Mouse (Mus musculus): Measurements from ENCODE around the gene Fsip1. TPM values are rescaled to one million over a fixed set of nuclear protein-coding genes. Genes with fewer than 3 reads are reported as not detected.
"Not testable (repeated sequence)": the region's sequence is repeated elsewhere in the genome, so short reads cannot be mapped to it uniquely, and the experiment has no call there.

Fsip1 gene
- polyA plus RNA-seq (2012; rRNA removed) = 0.09 and 0.18 TPM in 2 replicates

DNA sequence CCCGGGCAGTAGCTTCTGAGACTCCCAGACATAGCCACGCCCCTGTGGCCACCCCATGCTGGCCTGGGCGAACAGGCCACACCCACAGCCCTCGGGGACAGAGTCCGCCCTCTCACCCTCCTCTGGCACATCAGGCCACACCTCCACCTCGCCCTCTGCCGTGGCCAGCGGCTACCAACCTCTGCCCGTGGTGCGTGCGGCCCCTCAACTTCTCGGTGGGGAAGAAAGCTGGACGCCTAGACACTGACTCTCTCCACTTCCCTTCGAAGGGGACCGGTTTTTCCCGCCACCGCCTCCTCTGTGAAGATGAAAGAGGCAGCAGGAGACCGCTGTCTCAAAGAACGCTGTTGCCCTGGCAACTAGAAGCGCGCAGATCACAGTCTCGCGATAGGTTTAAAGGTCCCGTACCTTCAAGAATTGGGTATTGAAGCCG, at the start of gene Fsip1:
Gene Fsip1, minus strand, starts transcription at position 346 of the 433 bp plus-strand sequence.
- no peak for DNase-seq (ENCODE audit: low read depth)

DNA sequence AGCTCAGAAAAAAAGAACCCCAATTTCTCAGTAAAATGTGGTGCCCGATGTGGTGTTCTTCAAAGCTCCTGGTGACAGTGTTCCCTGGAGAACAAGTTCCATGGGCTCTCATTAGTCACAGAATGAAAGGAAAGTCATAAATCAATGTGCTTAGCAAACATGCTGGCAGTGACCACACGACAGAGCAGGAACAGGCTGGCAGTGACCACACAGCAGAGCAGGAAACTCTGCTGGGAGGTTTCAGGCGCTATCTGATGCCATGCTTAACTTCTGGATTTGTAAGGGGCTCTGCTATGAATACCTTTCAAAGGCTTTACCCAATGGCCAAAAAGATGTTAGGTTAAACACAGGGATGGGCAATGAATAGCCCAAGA, 49.7 kb upstream of the Fsip1 start:
- DNase-seq (ENCODE audit: low read depth) = no peak

DNA sequence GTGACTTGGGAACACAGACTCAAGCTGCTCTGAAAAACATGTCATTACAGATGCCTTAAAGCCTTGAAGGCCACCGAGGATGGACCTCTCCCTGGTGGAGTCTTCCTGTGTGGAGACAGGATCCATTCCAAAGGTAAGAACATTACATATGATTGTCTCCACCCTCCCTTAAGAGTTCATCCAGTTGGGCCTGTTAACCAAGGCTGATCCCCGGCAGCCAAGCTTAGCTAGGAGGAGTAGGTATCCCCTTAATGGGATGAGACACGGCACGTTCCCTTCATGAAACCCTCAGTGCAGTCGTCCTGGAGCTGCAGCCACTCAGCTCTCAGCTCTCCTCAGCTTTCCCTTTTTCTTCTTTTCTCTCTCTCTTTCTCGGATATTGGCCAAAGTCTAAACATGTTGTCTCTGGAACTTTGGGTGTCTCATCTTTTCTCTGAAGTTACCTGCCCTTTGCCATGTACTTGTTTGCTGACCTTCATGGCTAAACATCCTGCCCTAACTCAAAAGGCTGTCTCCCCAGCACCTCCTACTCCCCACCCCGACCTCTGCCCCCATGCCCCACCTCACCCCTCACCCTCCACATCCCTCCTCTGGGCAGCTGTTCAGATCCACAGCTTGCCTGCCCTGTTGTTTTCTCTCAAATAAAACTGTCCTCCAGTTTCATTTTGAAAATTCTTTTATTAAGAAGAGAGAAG, 49.2 kb upstream of the Fsip1 start:
- DNase-seq (ENCODE audit: low read depth) = no peak

DNA sequence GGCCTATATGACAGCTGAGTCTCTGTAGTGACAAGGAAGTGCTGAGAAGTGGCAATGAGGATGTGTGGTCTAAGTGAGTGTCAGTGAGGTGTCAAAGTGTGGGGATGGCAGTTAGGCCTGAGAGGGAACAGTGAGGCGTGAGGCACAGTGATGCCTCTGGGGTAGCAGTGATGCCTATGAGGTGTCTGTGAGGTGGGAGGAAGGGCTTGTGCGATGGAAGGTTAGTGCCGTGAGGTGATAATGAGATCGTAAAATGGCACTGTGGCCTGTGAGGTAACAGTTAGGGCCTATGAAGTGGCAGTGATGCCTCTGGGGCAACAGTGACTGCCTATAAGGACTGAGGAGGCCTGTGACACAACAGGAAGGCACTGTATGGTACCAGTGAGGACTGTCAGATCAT, 46.7 kb upstream of the Fsip1 start:
- no peak for DNase-seq (ENCODE audit: low read depth)

DNA sequence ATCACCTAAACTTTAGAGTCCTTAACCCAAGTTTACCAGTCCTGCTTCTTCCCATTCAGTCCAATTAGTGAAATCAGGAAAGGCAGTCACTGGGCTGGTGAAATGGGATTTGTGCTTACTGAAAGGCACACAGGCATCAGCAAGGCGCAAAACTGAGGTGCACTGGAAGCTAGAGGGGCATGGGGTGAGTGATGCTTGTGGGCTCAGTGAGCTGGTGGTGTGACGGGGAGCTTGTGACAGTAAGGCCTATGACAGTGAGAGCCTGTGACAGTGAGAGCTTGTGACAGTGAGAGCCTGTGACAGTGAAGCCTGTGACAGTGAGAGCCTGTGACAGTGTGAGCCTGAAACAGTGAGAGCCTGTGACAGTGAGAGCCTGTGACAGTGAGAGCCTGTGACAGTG, 44.9 kb upstream of the Fsip1 start:
- no peak for DNase-seq (ENCODE audit: low read depth)

DNA sequence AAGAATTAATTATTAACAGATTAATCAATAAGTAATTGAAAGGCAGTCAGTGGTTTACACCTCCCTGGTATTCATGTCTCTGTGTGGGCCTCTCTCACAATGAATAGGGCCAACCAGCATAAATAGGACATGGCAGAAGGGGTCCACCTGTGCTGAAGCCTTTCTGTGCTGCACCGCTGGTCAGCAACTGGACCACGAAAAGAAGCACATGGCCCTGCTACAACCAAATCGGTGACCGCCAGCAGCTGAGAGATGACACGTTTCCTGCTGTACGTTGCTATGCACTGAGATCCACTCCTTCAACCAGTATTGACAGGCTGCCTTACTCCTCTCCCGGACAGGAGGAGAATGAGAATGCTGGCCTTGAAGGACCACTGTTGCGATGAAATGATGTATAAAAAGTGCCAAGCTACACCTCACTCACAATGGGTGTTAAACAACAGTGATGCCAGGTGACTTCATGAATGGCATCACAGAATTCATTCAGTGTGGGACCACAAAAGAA, 44.3 kb upstream of the Fsip1 start:
- no peak for DNase-seq (ENCODE audit: low read depth)

DNA sequence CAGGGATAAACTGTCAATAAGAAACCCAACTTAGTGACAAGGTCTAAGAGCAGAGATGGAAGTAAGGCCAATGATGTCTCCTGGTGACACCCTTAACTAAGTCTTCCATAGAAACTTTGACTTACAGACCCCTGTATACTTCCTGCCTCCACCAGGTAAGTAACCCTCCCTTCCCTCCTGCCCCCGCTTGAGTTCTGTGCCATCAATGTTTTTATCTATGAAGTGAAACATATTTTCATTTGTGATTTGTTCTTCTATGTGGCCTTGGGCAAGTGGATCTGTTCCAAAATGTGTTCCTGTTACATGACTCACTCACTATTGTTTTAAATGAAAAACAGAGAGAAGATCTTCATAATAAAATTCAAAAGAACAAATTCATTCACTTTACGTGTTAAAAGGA, 43.2 kb upstream of the Fsip1 start:
- no peak for DNase-seq (ENCODE audit: low read depth)

DNA sequence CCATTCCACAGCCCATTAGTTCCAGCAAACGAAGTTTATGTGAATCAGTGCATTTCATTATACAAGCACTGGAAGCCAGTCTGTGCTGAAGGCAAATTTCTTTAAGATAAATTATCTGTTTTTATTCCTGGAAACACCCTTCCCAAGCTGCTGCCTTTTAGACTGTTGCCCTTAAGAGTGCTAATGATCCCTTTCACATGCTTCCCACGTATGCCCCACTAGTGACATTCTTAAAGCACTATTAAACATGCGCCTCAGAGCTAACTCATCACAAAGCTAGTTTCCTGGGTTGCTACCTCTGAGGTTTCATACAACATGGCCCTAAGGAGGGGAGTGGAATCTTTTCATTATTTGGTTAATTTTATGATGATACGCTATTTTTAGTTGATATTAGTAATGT, 41.8 kb upstream of the Fsip1 start:
- DNase-seq (ENCODE audit: low read depth) = no peak

DNA sequence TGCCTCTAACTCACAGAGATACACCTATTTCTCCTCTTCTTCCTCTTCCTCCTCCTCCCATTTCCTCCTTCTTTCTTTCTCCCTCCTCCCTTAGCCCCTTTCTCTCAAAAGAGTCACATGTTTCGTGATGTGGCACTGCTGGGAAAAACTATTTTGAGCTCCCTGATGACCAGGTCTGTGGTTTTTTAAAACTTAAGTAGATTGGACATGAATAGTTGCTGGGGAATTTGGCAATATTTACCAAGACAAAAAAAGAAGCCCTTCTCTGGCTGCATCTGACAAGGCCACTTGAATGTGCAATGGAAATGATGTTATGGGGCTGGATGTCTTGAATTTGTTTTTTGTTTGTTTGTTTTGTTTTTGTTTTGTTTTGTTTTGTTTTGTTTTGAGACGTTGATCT, 41.2 kb upstream of the Fsip1 start:
- DNase-seq (ENCODE audit: low read depth) = no peak

DNA sequence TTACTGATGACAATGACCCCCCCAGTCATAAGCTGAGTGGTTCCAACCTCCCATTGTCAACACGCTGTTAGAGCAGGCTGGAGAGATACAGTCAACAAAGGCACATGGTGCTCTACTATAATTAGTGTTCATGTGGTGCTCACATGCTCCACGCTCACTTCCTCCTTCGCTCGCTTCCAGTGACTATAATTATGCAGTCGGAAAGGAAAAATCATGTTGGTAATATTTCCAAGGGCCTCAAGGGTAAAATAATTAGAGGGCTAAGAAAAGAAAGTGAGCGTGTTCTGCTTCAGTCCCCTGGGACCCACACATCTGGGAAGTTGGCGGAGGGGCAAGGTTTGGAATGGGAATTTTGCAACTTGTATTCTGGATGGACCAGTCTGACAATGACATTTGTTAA, 38.7 kb upstream of the Fsip1 start:
- DNase-seq (ENCODE audit: low read depth) = no peak

DNA sequence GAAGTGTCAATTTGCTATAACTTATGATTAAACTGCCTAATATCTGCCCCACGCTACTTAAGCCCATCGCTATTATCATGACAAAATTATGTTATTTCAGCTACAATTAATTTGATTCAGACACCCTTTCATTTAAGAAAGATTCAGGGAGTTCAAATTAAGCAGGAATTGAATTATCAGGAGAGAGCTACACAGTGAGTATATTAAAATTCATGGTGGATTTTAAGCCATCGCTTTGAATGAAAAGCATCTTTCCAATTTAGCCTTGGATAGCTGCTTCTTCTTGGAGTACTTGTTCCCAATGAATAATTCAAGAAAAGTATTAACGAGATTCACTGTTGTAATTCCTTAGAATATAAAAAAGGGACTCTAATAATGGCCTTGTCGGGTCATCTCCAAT, 36.8 kb upstream of the Fsip1 start:
- no peak for DNase-seq (ENCODE audit: low read depth)

DNA sequence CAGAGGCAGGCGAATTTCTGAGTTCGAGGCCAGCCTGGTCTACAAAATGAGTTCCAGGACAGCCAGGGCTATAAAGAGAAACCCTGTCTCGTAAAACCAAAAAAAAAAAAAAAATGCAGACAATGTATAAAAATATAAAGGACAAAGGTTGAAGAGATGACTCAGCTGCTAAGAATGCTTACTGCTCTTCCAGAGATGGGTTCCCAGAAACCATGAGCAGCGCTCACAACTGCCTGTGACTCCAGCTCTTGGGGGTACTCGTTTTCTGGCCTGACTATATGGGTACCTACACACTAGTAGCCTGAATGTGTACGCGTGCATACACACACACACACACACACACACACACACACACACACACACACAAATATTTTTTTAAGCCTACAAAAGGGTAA, 32.3 kb upstream of the Fsip1 start:
- not testable (repeated sequence) for DNase-seq (ENCODE audit: low read depth)

DNA sequence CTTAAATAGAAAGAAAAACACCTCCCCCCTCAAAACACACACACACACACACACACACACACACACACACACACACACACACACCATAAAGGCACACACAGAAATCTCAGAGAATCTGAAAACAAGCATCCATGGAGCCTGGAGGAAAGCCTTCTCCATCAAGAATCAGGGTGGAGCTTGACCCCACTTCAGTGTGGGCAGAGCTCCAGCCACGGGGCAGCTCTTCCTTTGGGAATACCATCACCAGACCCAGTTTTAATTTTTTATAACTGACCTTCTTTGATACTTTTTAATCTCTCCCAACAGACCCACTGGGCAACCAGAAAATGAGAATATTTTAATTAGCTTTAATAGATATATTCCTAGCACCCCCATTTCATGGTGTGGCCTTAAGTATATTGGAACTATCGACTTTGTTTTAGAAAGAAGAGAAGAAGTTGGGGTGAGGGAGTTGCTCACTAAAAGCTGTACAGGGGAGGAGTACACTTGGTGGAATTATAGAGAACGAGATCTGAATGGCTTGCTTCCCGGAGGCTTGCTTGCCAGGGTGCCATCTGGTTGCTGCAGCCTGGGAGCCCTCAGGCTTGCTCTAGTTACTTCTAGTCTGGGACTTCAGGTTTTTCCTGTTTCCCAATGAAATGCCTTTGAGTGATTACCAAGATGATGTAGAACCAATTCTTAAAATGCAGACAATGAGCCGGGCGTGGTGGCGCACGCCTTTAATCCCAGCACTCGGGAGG, 31.7 kb upstream of the Fsip1 start:
- no peak for DNase-seq (ENCODE audit: low read depth)

DNA sequence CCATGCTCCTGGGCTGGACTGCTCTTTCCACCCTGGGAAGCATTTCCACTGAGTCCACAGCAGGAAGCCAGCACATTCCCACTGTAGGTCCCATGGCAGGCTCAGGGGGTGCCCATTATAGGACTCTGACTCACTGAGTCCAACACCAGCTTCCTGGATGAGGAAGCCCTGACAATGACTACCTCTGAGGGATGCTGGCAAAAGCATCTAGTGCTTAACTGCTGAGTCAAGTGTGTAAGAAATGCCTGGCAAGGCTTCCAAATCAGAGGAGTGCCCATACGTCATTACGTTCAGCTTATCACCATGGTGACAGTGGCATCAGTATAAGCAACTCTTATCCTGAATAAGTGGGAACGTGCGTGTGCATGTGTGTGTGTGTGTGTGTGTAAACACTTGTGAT, 30.9 kb upstream of the Fsip1 start:
- no peak for DNase-seq (ENCODE audit: low read depth)

DNA sequence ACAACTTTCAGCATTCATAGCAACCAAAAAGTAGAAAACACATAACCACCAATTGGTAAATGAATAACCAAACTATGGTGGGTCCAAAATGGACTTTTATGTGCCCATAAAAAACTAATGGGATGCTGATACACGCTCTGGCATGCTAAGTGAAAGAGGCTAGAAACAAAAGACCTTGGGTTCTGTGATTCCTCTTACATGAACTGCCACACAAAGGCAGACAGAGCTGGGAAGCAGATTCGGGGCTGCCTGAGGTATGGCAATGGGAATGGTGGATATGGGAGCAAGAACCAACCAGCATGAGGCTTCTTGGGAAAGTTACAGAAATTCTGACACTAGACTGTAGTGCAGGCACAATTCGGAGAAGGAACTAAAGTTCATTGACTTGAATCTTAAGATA, 25.7 kb upstream of the Fsip1 start:
- DNase-seq (ENCODE audit: low read depth) = no peak

DNA sequence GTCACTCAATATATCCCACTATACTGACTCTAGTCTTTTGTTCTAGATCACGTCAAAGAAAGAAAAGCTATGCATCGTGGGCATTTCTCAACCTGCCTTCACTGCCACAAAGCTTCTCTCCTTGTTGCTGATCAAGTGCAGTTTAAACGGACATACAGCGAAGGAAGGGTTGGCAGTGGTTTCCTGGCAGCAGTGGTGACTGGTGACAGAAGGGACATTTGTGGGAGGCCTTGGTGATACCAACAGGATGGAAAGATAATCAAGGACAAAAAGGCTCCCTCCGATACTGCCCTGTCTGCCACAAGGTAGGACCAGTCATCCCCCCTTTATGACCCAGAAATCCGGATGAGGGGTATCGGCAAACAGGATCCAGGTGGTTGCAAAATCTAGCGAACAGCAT, 21.5 kb upstream of the Fsip1 start:
- no peak for DNase-seq (ENCODE audit: low read depth)

DNA sequence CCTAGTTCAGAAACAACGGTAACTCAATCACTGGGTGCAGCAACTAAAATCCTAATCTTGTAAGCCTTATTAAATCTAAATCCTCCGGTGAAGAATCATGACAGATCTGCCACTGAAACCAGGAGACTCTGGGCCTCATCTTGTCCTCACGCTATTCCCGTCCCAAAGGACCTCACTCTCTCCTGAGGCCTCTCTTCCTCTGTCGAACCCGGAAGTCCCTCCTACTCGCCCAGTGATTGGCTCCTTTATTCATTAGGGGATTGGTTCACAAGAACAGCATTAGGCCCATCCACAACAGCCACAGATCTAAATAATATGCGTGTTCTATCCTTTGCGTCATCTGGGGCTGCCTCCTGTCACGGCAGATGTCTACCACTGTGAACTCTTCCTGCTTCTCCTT, 14.8 kb upstream of the Fsip1 start:
- DNase-seq (ENCODE audit: low read depth) = no peak

DNA sequence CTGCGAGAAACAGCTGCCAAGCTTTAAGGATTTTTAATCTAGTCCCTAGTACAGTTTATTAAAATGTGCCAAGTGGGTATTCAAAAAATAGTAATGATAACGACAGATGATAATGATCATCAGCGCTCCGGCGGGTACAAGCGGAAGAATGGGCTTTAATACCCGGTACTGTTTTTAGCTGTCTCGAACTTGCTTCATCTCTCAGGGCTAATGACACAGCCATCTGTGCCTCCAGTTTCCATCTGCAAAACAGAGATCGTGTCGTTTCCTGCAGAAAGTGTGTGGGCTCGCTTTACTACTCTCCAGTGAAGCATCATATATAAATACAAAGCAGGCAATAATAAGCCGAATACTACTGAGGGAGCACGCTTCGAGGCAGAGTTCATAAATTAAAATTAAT, 13.4 kb upstream of the Fsip1 start:
- DNase-seq (ENCODE audit: low read depth) = no peak

DNA sequence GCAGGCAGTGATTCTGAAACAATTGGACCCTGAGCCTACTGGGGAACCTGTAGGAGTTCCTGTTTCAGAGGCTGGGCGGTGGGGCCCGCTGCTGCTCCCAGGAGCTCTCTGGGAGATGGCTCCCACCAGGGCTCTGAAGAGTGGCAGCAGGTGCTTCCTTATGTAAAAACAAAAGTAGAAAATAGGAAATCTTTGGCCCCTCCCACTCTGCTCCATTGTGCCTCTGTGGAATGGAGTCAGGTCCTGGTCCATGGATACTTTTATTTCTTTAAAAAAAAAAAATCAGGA, 7.1 kb upstream of the Fsip1 start:
- DNase-seq (ENCODE audit: low read depth) = no peak

DNA sequence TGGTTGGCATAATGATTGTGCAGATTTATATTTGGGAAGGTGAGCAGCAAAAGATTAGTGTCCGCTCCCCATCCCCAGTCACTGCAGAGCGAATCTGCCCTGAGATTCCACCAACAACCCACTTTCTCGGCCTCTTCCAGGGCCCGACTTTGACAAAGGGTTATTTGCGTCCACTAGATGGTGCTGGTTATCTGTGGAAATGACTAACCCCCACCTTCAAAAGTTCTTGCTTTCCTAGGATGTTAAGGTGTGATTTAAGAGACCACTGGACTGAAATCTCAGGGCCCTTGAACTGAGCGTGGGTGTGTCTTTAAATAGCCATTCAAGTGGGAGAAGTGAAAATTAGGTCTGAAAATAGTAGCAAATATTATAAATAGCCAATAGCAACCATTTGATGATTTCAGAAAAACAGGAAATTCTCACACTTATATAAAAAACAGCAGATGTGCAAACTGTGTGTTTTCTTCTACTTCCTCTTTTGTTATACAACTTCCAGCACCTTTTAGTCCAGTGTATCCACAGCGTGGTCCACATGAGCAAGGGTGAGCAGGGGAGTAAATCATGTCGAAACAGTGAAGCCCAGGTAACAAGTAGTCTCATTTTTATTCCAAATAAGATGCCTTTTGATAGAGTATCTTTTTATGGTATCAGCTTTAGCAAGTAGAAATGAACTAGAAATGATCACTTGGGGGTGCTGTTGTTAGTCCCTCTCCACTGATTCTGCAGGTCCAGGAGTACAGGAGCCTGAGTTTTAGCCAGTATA, 6.6 kb upstream of the Fsip1 start:
- no peak for DNase-seq (ENCODE audit: low read depth)

DNA sequence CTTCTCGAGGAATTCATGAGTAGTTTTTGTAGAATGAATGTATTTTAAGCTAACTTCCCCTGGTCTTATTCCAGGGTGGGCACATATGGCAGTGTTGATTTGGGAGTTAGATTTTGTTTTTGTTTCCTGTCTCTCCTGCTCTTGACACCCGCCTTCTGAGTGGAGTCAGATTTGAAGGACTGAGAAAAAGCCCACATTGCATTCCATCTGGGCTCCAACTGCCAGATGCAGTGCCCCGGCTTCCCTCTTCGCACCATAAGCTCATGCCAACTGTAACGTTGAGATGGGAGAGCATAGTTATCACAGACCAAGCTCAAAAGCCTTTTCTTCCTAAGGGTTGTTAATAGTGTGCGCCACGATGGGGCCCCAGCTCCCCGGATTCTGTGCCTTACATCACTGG, 5.9 kb upstream of the Fsip1 start:
- DNase-seq (ENCODE audit: low read depth) = no peak

DNA sequence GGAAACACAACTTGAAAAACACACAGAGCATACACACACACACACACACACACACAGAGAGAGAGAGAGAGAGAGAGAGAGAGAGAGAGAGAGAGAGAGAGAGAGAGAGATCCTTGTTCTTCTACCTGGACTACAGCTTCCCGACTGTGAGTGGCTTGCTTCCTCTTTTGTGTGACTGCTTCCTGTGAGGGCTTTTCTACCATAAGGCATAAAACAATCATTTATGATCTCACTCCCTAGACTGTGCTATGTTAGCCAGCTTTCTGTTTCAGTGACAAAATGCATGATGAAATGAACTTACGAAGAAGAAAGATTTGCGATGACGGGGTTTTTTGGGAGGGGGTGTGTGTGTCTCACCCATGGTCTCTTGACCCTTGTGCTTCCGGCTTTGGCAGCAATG, 3.0 kb upstream of the Fsip1 start:
- DNase-seq (ENCODE audit: low read depth) = no peak

DNA sequence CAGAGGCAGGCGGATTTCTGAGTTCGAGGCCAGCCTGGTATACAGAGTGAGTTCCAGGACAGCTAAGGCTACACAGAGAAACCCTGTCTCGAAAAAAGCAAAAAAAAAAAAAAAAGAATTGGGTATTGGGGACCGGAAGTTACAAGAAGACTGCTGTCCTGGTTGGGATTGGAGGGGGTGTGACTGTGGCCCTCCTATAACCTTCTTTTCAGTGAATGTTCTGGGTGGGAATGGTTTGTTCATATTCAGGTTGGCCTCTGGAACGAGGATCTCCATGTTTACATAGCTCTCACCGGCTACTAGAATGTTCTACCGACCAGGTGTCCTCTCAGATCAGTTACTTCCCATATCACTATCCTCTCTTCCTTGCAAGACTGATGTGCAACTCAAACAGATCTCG, 328 bp upstream of the Fsip1 start:
- no peak for DNase-seq (ENCODE audit: low read depth)

Data from gonadal fat pad, adult 2 months (tissue).